Mouse (Mus musculus): ENCODE measurements around the gene Gm15013. TPM values are rescaled to one million over a fixed set of nuclear protein-coding genes. Genes with fewer than 3 reads are reported as not detected.
A peak's percentile ranks its signal among the peaks of the same experiment; 100 is the strongest.

The Gm15013 gene
- polyA plus RNA-seq, 1 experiment from 2014 or later = 0.31 TPM

GRCm38 (mm10) chrX:139684410-139684774 lies 29.9 kb downstream of the Gm15013 start:
- DNase-seq (ENCODE audit: low spot score) (peak; percentile 4), ATAC-seq (ENCODE audit: low read depth) (peak; percentile 36)
- peak overlapping the region; percentile 55 for H3K4me3 ChIP-seq (ENCODE audit: low read depth, low read length)
- H3K9me3 ChIP-seq (ENCODE audit: control insufficient read depth, low read length) = no peaks in the 10 kb centered on the region
- H3K36me3 ChIP-seq (ENCODE audit: control insufficient read depth, insufficient read depth, low read length) = no peaks in the 10 kb centered on the region
- WGBS = 36% methylated on average over 8 of the region's 8 CpGs
- H3K9ac ChIP-seq (ENCODE audit: low read depth, low read length) = peak overlapping the region; percentile 56
- H3K27ac ChIP-seq (replicated peaks; ENCODE audit: low read depth, low read length) = no peak overlapping the region; the same call in 1 of the 2 replicates
- H3K4me2 ChIP-seq (ENCODE audit: low read depth, low read length) = peak overlapping the region; percentile 56
- no peaks in the 10 kb centered on the region for H3K27me3 ChIP-seq (replicated peaks; ENCODE audit: control insufficient read depth, insufficient read depth, low read length)
- no peaks in the 10 kb centered on the region for H3K4me1 ChIP-seq (ENCODE audit: control insufficient read depth, insufficient read depth, low read length)

DNA sequence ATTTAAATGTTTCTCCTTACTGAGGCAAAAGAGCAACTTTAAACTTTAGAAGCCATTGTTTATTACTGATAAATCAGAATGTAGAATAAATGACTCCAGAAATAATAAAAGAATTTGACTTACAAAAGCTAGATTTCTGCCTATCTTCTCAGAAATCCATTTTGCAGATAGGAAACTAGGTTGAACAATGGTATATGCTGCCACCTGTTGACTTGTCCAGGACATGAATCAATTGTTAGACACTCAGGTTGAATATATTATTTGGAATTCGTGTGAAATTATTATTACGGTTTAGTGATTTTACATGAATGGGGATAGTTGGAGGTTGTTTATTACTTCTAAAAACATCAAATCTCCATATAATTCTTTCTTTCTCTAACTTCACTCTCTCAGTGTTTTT lies 48.5 kb downstream of the Gm15013 start:
- WGBS = 55% methylated on average over 2 of the region's 2 CpGs

More for the DNA sequence above, 48.5 kb downstream of the Gm15013 start:
- no peak overlapping the region for H3K4me2 ChIP-seq (ENCODE audit: low read depth, low read length)
- no peak for ATAC-seq (ENCODE audit: low read depth)
- no peaks in the 10 kb centered on the region for H3K36me3 ChIP-seq (ENCODE audit: control insufficient read depth, insufficient read depth, low read length)
- H3K4me3 ChIP-seq (ENCODE audit: low read depth, low read length) = no peak overlapping the region
- peaks cover 7% of the 10 kb centered on the region; the same call in 1 of the 2 replicates for H3K27me3 ChIP-seq (replicated peaks; ENCODE audit: control insufficient read depth, insufficient read depth, low read length)
- no peak overlapping the region for H3K9ac ChIP-seq (ENCODE audit: low read depth, low read length)
- no peaks in the 10 kb centered on the region for H3K4me1 ChIP-seq (ENCODE audit: control insufficient read depth, insufficient read depth, low read length)
- H3K27ac ChIP-seq (replicated peaks; ENCODE audit: low read depth, low read length) = no peak overlapping the region
- DNase-seq (ENCODE audit: low spot score) = peak; percentile 10
- H3K9me3 ChIP-seq (ENCODE audit: control insufficient read depth, low read length) = no peaks in the 10 kb centered on the region

Other genes starting within 250 kb of the Gm15013 start
- 1.5 and 1.6 TPM in 2 replicates for gene D330045A20Rik, start 234.1 kb downstream of the Gm15013 start, polyA plus RNA-seq (2014; fragmentation: Nextera tagmentation; extraction: Ambion mirVana)
- 8.1 and 9.1 TPM in 2 replicates for gene Rnf128, start 151.2 kb downstream of the Gm15013 start, polyA plus RNA-seq (2014; fragmentation: Nextera tagmentation; extraction: Ambion mirVana)
- 2.5 and 2.8 TPM in 2 replicates for gene Tbc1d8b, start 29.5 kb downstream of the Gm15013 start, polyA plus RNA-seq (2014; fragmentation: Nextera tagmentation; extraction: Ambion mirVana)
- 0.52 and 0.79 TPM in 2 replicates for gene Ripply1, start 67.9 kb upstream of the Gm15013 start, polyA plus RNA-seq (2014; fragmentation: Nextera tagmentation; extraction: Ambion mirVana)
- gene Cldn2, start 86.3 kb upstream of the Gm15013 start, polyA plus RNA-seq (2014; fragmentation: Nextera tagmentation; extraction: Ambion mirVana) = 0.58 and 1.2 TPM in 2 replicates
- gene Morc4, start 157.2 kb upstream of the Gm15013 start, polyA plus RNA-seq (2014; fragmentation: Nextera tagmentation; extraction: Ambion mirVana) = 25.3 and 28.8 TPM in 2 replicates